Mouse (Mus musculus): ENCODE data around the gene Cckbr.

Cckbr gene

DNA sequence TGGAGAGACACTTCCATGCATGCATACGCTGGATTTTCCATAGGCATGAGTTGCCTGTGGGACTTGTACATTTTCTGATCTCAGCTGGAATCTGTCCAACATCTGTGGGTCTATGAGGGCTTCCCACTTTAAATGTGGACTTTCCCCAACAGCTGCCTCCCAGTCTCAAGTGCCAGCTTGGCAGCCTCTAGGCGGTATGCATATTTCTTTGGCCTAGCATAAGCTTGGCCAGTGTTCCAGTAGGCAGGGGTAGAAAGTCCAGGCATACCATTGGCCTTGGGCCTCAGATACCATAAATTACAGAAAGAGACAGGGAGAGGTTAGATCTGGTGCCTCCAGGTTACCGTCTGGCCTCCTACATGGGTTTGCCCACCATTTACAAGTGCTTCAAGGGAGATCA is 72.3 kb downstream of the Cckbr start:
- no peak for DNase-seq (ENCODE audit: low spot score)

GRCm38 (mm10) chr7:105498854-105499492 is 73.4 kb downstream of the Cckbr start:
- DNase-seq (ENCODE audit: low spot score): no peak

DNA sequence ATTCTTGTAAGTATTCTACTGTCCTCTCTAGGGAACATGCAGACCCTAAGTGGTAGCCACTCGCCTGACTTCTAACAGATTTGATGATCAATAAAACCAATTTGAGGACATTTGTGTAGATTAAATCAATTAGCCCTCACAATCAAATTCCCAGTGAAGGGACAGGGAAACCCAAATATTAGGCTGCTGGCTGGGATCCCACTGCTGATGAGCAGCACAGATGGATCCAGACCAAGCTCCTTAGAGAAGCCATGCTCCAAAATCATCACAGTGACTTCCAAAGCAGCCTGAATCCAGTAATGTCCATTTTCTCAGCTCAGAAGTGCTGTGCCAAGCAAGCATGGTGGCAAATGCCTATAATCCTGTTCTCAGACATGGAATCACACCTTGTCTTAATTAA is 74.1 kb downstream of the Cckbr start:
- no peak for DNase-seq (ENCODE audit: low spot score)

DNA sequence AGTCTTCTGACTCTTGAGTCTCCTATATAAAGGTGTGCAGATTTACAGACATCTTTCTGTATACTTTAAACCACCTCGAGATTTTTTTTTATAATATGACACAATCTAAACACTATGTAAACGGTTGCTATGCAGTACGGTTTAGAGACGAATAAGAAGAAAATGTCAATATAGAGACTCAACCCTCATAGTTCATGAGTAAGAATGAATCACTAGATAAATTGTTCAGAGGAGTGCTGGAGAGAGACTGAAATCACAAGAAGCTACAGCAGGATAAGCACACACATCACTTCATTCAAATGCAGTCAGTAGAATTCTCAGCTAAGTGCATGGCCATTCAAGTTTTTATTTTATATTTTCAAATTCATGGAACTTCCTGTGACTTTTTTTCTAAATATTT is 76.5 kb downstream of the Cckbr start:
- DNase-seq (ENCODE audit: low spot score): no peak

GRCm38 (mm10) chr7:105507257-105507656 is 81.7 kb downstream of the Cckbr start:
- no peak for DNase-seq (ENCODE audit: low spot score)

DNA sequence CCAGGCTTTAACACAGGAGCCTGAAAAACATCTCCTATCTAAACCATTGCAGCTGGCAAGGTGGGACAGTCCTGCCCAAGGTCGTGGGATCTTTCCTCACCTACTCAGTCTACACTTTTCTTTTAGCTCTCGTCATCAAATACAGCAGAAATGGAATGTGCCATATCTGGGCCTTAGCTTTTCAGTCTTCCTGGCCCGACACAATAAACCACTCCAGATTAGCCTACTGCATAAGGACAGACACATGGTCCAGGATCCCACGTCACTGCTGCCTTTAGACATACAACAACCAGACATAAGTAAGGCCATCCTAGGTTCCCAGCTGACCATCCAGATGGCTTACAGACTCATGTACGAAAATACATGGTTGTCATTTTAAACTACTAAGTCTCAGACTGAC is 84.6 kb downstream of the Cckbr start:
- DNase-seq (ENCODE audit: low spot score): no peak

DNA sequence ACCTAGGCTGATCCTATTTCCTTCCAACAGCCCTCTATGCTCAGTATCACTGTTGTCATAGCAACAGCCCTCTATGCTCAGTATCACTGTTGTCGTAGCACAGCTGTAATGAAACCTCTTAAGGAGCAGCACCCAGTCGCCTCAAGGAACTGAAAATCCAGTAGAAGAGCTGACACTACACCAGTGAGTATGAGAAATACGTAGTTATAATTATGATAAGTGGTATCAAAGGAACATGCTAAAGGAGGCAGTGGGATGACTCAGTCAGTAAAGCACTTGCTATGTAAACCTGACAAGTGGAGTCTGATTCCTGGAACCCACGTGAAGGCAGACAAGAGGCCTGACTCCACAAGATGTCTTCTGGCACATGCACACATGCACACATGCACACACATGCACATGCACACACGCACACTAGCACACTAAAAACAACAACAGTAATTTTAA is 88.3 kb downstream of the Cckbr start:
- DNase-seq (ENCODE audit: low spot score): no peak

DNA sequence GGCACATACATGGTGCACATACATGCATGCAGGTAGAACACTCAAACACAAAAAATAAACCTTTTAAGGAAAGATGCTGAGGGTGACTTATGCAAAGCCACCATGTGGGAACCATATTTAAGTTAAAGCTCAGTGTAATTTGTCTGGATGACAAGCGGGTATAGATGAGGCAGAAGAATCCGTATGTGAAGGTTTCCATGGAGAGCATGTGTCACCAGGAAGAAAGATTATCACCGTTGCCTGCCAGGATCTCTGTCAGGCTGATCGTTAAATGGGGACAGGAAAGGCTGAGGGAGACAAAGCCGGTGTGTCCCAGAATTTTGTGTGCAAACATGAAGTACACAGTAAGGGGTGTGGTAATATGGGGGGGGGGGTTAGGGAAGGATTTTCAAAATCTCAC is 89.0 kb downstream of the Cckbr start:
- no peak for DNase-seq (ENCODE audit: low spot score)

GRCm38 (mm10) chr7:105515178-105515577 is 89.6 kb downstream of the Cckbr start:
- DNase-seq (ENCODE audit: low spot score): no peak

DNA sequence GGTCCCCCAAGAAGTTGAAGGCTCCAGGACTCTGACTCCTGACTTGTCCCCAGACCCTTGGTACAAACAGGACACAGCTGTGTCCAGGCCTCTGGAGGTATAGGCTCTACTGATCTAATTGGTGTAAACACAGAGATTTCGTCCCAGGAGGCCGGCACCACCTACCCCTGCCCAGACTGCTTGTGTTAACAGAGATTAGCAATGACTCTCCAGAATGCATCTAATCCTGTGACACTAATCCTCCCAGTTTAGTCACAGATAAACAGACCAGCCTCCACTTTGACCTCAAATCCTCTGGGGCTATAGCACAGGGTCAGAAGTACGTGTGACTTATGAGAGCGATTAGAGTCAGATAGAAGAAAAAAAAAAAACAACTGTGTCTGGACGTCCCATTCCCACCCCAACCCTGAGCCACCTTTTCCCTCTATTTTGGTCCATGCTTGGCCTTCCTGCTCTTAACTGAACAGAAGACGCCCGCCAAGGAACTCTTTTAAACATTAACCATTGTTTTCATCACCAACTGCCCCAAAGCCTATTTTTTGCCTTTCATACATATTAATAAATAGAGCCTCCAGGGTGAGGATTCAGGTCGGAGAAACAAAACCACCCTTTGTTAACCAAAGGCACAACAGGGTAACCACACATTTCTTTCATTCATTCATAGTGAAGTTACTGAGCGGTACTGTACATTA is 91.3 kb downstream of the Cckbr start:
- no peak for DNase-seq (ENCODE audit: low spot score)

DNA sequence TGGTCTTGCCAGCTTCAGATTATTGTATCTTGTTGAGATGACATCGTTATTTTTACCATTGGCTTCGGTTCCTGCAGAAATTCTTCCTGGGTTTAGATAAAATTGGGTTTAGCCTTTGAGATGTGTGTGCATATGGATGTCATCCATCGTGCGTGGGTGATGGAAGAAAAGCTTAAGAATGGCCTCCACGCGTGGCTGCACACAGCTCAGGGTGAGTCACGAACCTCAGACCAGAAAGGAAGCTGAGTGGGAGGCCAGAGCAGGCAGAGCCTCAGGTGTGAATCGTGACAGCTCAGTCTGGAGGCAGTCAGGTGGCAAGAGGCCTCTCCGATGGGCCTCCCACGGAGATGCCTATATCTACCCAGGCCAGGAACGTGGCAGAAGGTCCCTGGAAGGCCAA is 93.8 kb downstream of the Cckbr start:
- no peak for DNase-seq (ENCODE audit: low spot score)

- no peak for DNase-seq (ENCODE audit: low spot score)
Measured at GRCm38 (mm10) chr7:105519771-105520170, 94.2 kb downstream of the Cckbr start.

DNA sequence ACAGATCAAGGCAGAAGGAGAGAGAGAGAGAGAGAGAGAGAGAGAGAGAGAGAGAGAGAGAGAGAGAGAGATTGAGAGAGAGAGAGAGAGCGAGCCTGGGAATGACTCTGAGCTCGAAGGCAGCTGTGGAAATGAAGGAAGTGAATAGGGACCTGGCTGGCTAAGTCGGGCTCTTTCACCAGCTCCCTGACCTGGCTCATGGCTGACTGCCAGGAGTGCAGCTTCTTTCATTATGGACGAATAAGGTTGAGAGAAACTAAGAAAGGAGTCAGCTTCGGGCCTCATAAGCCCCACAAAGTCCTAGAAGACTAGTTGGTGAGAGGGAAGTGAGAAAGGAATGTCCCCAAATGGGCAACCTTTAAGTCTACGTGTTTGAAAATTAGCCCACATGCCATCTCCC is 94.7 kb downstream of the Cckbr start:
- DNase-seq (ENCODE audit: low spot score): no peak
